Mouse (Mus musculus): ENCODE data around the gene Ablim2.

DNA sequence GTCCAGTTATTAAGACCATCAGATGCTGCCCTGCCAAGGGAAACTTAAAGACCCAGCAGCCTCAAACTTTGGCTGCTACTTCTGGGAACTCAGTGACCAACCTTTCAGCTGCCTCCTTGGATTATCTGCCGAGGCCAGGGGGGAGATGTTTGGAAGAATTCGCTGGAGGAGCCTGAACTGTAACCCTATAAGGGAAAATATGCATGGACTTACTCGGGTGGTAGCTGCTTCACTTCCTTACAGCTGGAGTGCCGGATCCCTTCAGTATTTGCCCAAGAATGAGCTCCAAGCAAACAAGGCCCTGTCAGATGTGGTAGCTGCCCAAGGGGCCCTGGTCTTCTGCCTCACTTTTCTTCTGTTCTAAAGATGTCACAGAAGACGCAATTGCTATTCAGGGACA lies 173.6 kb downstream of the Ablim2 start:
- TF ChIP-seq ZNF384 (IDR thresholded peaks at IDR 0.05; ENCODE audit: low read depth, low read length) (no peak), CHD2 (IDR thresholded peaks at IDR 0.05; ENCODE audit: low read depth, low read length) (no peak), ZC3H11A (IDR thresholded peaks at IDR 0.05; ENCODE audit: borderline replicate concordance, low read depth, low read length) (no peak), MAFK (IDR thresholded peaks at IDR 0.05; ENCODE audit: insufficient read depth, low read depth, low read length) (no peak), HCFC1 (IDR thresholded peaks at IDR 0.05; ENCODE audit: borderline replicate concordance, insufficient read depth, low read length) (no peak)
